Mouse (Mus musculus) CH12.LX (cell line): Measurements from ENCODE around the gene U2af2. TPM values are rescaled to one million over a fixed set of nuclear protein-coding genes. Genes with fewer than 3 reads are reported as not detected.
A peak's percentile ranks its signal among the peaks of the same experiment; 100 is the strongest.

Experiments used
- DNase-seq: peaks from one replicate; pipeline ENCODE4 v3.0.0-alpha.2; 2013; ENCODE audit errors: extremely low read depth
- H3K27ac ChIP-seq: 2 replicates; pipeline ENCODE4 v1.5.1; 2012; ENCODE audit warnings: low read depth, mild to moderate bottlenecking, control low read depth, moderate library complexity; ENCODE audit not compliant: insufficient read depth
- H3K27me3 ChIP-seq: replicated peaks from 2 replicates; pipeline ENCODE3; 2012; ENCODE audit warnings: inconsistent platforms
- H3K36me3 ChIP-seq, 2 experiments: replicated peaks in 1 of 2; 2 replicates each; pipeline versions ENCODE3 to v1.6.1; 2012; ENCODE audit warnings: inconsistent platforms in 1 of 2, low read length in 1 of 2, mild to moderate bottlenecking in 1 of 2, mixed read lengths in 1 of 2, moderate library complexity in 1 of 2; ENCODE audit not compliant: control insufficient read depth in 1 of 2, insufficient read depth in 1 of 2
- H3K4me1 ChIP-seq, 2 experiments: 2 replicates each; pipeline ENCODE4 v1.6.1; 2012; ENCODE audit warnings: inconsistent platforms in 1 of 2, moderate library complexity in 1 of 2; ENCODE audit not compliant: insufficient read depth in 2 of 2, control insufficient read depth in 1 of 2
- H3K4me2 ChIP-seq: 2 replicates; pipeline ENCODE4 v1.6.1; 2012; ENCODE audit warnings: low read depth, mild to moderate bottlenecking, control low read depth; ENCODE audit not compliant: poor library complexity, insufficient read depth, severe bottlenecking
- H3K4me3 ChIP-seq, 3 experiments: fragments of 150-350 bp in 1 of 3; sonication (generic) in 1 of 3; replicated peaks in 1 of 3; 2 replicates each; pipeline versions ENCODE3 to v1.5.1; 2011 to 2012; ENCODE audit warnings: low read depth in 2 of 3, low read length in 2 of 3, mild to moderate bottlenecking in 2 of 3, moderate library complexity in 2 of 3, control low read depth in 1 of 3, improper control_type of control experiment in 1 of 3, inconsistent platforms in 1 of 3, mixed read lengths in 1 of 3; ENCODE audit not compliant: poor library complexity in 1 of 3
- H3K79me2 ChIP-seq: replicated peaks from 2 replicates; pipeline ENCODE4 v1.6.1; 2012; ENCODE audit warnings: mild to moderate bottlenecking, moderate library complexity; ENCODE audit not compliant: control insufficient read depth, poor library complexity, insufficient read depth, severe bottlenecking; ENCODE audit errors: extremely low read depth
- H3K9ac ChIP-seq: 2 replicates; pipeline ENCODE4 v1.6.1; 2012; ENCODE audit warnings: low read depth, mild to moderate bottlenecking, control low read depth, moderate library complexity; ENCODE audit not compliant: insufficient read depth
- H3K9me3 ChIP-seq: replicated peaks from 2 replicates; pipeline ENCODE3; 2012; ENCODE audit warnings: low read length, inconsistent platforms, mixed read lengths
- CHD1 ChIP-seq: IDR thresholded peaks from 2 replicates; pipeline ENCODE4 v1.6.1; 2012; ENCODE audit warnings: low read depth, low read length, improper control_type of control experiment, inconsistent platforms
- CTCF ChIP-seq, 2 experiments: IDR thresholded peaks in 1 of 2; conservative IDR thresholded peaks in 1 of 2; 2 replicates each; pipeline ENCODE4 v1.5.1; 2011 to 2012; ENCODE audit warnings: low read depth in 2 of 2, low read length in 2 of 2, improper control_type of control experiment in 1 of 2, inconsistent platforms in 1 of 2, mild to moderate bottlenecking in 1 of 2, moderate library complexity in 1 of 2
- ELF1 ChIP-seq: IDR thresholded peaks from 2 replicates; pipeline ENCODE4 v1.6.1; 2014; ENCODE audit warnings: low read depth, mild to moderate bottlenecking, inconsistent platforms, low read length, improper control_type of control experiment
- EP300 ChIP-seq: IDR thresholded peaks from 2 replicates; pipeline ENCODE4 v1.6.1; 2011; ENCODE audit warnings: low read length, improper control_type of control experiment
- ETS1 ChIP-seq: conservative IDR thresholded peaks from 2 replicates; pipeline ENCODE4 v1.6.1; 2012; ENCODE audit warnings: low read depth, mild to moderate bottlenecking, inconsistent platforms, low read length, improper control_type of control experiment, moderate library complexity
- GABPA ChIP-seq: IDR thresholded peaks from 2 replicates; pipeline ENCODE4 v1.6.1; 2012; ENCODE audit warnings: low read depth, low read length, improper control_type of control experiment, inconsistent platforms; ENCODE audit not compliant: insufficient replicate concordance
- IRF4 ChIP-seq: IDR thresholded peaks from 2 replicates; pipeline ENCODE4 v1.6.1; 2014; ENCODE audit warnings: low read depth, mild to moderate bottlenecking, inconsistent platforms, low read length, improper control_type of control experiment
- JUN ChIP-seq: IDR thresholded peaks from 2 replicates; pipeline ENCODE4 v1.6.1; 2011; ENCODE audit warnings: low read depth, mild to moderate bottlenecking, low read length, improper control_type of control experiment, moderate library complexity; ENCODE audit not compliant: insufficient read depth
- JUND ChIP-seq: conservative IDR thresholded peaks from 2 replicates; pipeline ENCODE4 v1.6.1; 2011; ENCODE audit warnings: low read depth, low read length, improper control_type of control experiment
- MAFK ChIP-seq: IDR thresholded peaks from 2 replicates; pipeline ENCODE4 v1.6.1; 2011; ENCODE audit warnings: low read length, improper control_type of control experiment; ENCODE audit not compliant: insufficient replicate concordance
- MAX ChIP-seq: IDR thresholded peaks from 2 replicates; pipeline ENCODE4 v1.6.1; 2011; ENCODE audit warnings: low read length, improper control_type of control experiment
- MEF2A ChIP-seq: IDR thresholded peaks from 2 replicates; pipeline ENCODE4 v1.6.1; 2014; ENCODE audit warnings: low read depth, mild to moderate bottlenecking, inconsistent platforms, low read length, improper control_type of control experiment, borderline replicate concordance
- MXI1 ChIP-seq: IDR thresholded peaks from 2 replicates; pipeline ENCODE4 v1.6.1; 2011; ENCODE audit warnings: mild to moderate bottlenecking, low read depth, low read length, improper control_type of control experiment
- MYC ChIP-seq: IDR thresholded peaks from 2 replicates; pipeline ENCODE4 v1.6.1; 2011; ENCODE audit warnings: low read depth, mild to moderate bottlenecking, improper control_type of control experiment, low read length
- PAX5 ChIP-seq: IDR thresholded peaks from 2 replicates; pipeline ENCODE4 v1.6.1; 2012; ENCODE audit warnings: low read length, inconsistent platforms, mixed read lengths
- POLR2A ChIP-seq: IDR thresholded peaks from 2 replicates; pipeline ENCODE4 v1.6.1; 2011; ENCODE audit warnings: low read depth, mild to moderate bottlenecking, improper control_type of control experiment, low read length
- RCOR1 ChIP-seq: conservative IDR thresholded peaks from 2 replicates; pipeline ENCODE4 v1.6.1; 2012; ENCODE audit warnings: low read depth, mild to moderate bottlenecking, inconsistent platforms, low read length, improper control_type of control experiment
- SMC3 ChIP-seq: IDR thresholded peaks from 2 replicates; pipeline ENCODE4 v1.6.1; 2011; ENCODE audit warnings: low read depth, low read length, improper control_type of control experiment
- USF2 ChIP-seq: conservative IDR thresholded peaks from 2 replicates; pipeline ENCODE4 v1.6.1; 2011; ENCODE audit warnings: low read depth, low read length, improper control_type of control experiment
- ZC3H11A ChIP-seq: IDR thresholded peaks from 2 replicates; pipeline ENCODE4 v1.6.1; 2012; ENCODE audit warnings: low read depth, mild to moderate bottlenecking, inconsistent platforms, low read length, improper control_type of control experiment
- ZKSCAN1 ChIP-seq: IDR thresholded peaks from 2 replicates; pipeline ENCODE4 v1.6.1; 2012; ENCODE audit warnings: low read depth, inconsistent platforms, low read length, improper control_type of control experiment, borderline replicate concordance
- ZMIZ1 ChIP-seq: IDR thresholded peaks from 2 replicates; pipeline ENCODE4 v1.6.1; 2012; ENCODE audit warnings: low read depth, mild to moderate bottlenecking, inconsistent platforms, low read length, improper control_type of control experiment
- ZNF384 ChIP-seq: IDR thresholded peaks from 2 replicates; pipeline ENCODE4 v1.6.1; 2012; ENCODE audit warnings: low read depth, low read length, improper control_type of control experiment, inconsistent platforms
- dilution Hi-C: fragments of 300-500 bp; cut with MboI; formaldehyde crosslinking; loops from 2 replicates; pipeline ENCODE4 v1.14.3; 2020; ENCODE audit warnings: low sequenced_read_pairs; ENCODE audit not compliant: extremely low pct_unique_long_range_greater_than_20kb, extremely low pct_ligation_motif_present
- in situ Hi-C: fragments of 300-500 bp; cut with MboI; formaldehyde crosslinking; loops from 3 replicates; pipeline ENCODE4 v1.14.3; 2019; ENCODE audit warnings: low sequenced_read_pairs, low pct_ligation_motif_present, low pct_unique_long_range_greater_than_20kb, mixed read lengths
- polyA plus RNA-seq: library from polyadenylated mRNA; unstranded; fragments of >175 nt; gene quantifications from 2 replicates; pipeline ENCODE4 v1.2.1, GENCODE M21; 2012; ENCODE audit warnings: low read depth; ENCODE audit not compliant: insufficient read length
- total RNA-seq, 2 experiments: library from RNA; depleted of rRNA; stranded (reverse); fragments of 300-350 nt in 1 of 2; fragments of >200 nt in 1 of 2; gene quantifications; 2 replicates each; pipeline ENCODE4 v1.2.3; 2012 to 2014

The U2af2 gene
- total and polyA plus RNA-seq, 3 experiments: 293 to 449 (median 295) TPM

DNA sequence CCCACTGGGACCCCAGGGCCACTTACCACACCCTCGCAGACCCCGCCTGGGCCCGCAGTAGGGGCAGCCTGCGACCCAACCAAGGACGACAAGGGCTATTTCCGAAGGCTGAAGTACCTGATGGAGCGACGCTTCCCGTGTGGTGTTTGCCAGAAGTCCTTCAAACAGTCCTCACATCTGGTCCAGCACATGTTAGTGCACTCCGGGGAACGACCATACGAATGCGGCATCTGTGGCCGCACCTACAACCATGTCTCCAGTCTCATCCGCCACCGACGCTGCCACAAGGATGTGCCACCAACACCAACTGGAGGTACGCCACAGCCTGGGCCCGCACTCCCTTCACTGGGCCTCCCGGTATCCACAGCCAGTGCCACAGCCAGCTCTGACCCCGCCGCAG is 32.4 kb upstream of the U2af2 start:
- H3K4me3 ChIP-seq: peak overlapping the region in 1 of 3 experiments; percentile 13
- H3K4me1 ChIP-seq: no peaks in the 10 kb centered on the region
- TF ChIP-seq ZNF384 (no peak), ELF1 (no peak), MAX (no peak), CHD1 (no peak), ZMIZ1 (no peak), IRF4 (no peak), MEF2A (no peak), GABPA (no peak), ETS1 (no peak), MXI1 (no peak), EP300 (no peak), MYC (no peak), USF2 (no peak), POLR2A (no peak), JUND (no peak), MAFK (no peak), ZKSCAN1 (no peak), PAX5 (no peak), JUN (no peak)
- H3K4me2 ChIP-seq: no peak overlapping the region
- DNase-seq: no peak
- H3K9me3 ChIP-seq: peaks cover 33% of the 10 kb centered on the region
- peaks cover 69 to 94% of the 10 kb centered on the region in 2 experiments for H3K36me3 ChIP-seq
- in situ Hi-C loops: no loop called here
- no peaks in the 10 kb centered on the region for H3K27me3 ChIP-seq
- no peak overlapping the region for H3K9ac ChIP-seq
- no peak overlapping the region for H3K27ac ChIP-seq
- peaks cover 5% of the 10 kb centered on the region; the same call in 1 of the 2 replicates for H3K79me2 ChIP-seq
- dilution Hi-C loops: no loop called here

DNA sequence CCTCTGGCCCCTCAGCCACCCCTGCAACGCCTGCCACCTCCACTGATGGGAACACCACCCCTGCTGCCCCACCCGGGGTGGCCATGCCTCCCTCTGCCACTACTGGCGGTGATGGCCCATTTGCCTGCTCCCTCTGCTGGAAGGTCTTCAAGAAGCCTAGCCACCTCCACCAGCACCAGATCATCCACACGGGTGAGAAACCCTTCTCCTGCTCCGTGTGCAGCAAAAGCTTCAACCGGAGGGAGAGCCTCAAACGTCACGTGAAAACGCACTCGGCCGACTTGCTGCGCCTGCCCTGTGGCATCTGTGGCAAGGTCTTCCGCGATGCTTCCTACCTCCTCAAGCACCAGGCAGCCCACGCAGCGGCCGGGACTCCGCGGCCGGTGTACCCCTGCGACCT is 32.0 kb upstream of the U2af2 start:
- Histone ChIP-seq H3K9ac (no peak overlapping the region), H3K27ac (no peak overlapping the region), H3K4me3 (peak overlapping the region in 1 of 3 experiments; percentile 13), H3K4me2 (no peak overlapping the region), H3K79me2 (0 out of 2 replicates have a peak, but pooled peaks cover 5% of the 10 kb centered on the region), H3K36me3 (peaks cover 67 to 94% of the 10 kb centered on the region in 2 experiments), H3K27me3 (no peaks in the 10 kb centered on the region), H3K9me3 (peaks cover 33% of the 10 kb centered on the region), H3K4me1 (no peaks in the 10 kb centered on the region)
- no peak for DNase-seq
- dilution Hi-C loops: no loop called here
- in situ Hi-C loops: no loop called here
- TF ChIP-seq MAX (no peak), SMC3 (no peak), ZC3H11A (no peak), CTCF (conservative IDR thresholded peaks at IDR 0.05 in 1 of 2, IDR thresholded peaks at IDR 0.05 in 1 of 2; ENCODE audit: low read depth in 2 of 2, low read length in 2 of 2) (no peak), RCOR1 (no peak), ZMIZ1 (no peak)
